Mouse (Mus musculus): ENCODE data around the gene Clasp2. TPM values are rescaled to one million over a fixed set of nuclear protein-coding genes. Genes with fewer than 3 reads are reported as not detected.

Clasp2 gene
- total and polyA plus RNA-seq, 3 experiments = 28.7 to 209 (median 30.8) TPM

GRCm38 (mm10) chr9:113803751-113804150 is 62.5 kb downstream of the Clasp2 start:
- Histone ChIP-seq H3K79me2 (ENCODE audit: control insufficient read depth, insufficient read depth, low read length, poor library complexity) (no peaks in the 10 kb centered on the region), H3K4me3 (ENCODE audit: control insufficient read depth in 1 of 2, insufficient read depth in 1 of 2, low read depth in 2 of 2, low read length in 2 of 2) (no peak overlapping the region), H3K27me3 (ENCODE audit: control insufficient read depth in 1 of 2, insufficient read depth in 2 of 2, low read length in 2 of 2) (no peaks in the 10 kb centered on the region), H3K27ac (ENCODE audit: control insufficient read depth, low read depth, low read length) (no peak overlapping the region), H3K36me3 (ENCODE audit: control insufficient read depth in 1 of 2, insufficient read depth in 2 of 2, low read length in 2 of 2) (peaks cover 0 to 13% of the 10 kb centered on the region in 2 experiments; a peak in 2 of 4 replicates), H3K9ac (ENCODE audit: control insufficient read depth, low read depth, low read length, poor library complexity, severe bottlenecking) (no peak overlapping the region), H3K4me1 (ENCODE audit: control insufficient read depth in 1 of 2, insufficient read depth in 2 of 2, low read length in 2 of 2) (peaks cover 2 to 8% of the 10 kb centered on the region in 2 experiments; a peak in 3 of 4 replicates), H3K9me3 (replicated peaks; ENCODE audit: insufficient read depth, low read length) (no peaks in the 10 kb centered on the region)
- DNase-seq (ENCODE audit: low read depth, low spot score) = no peak
- TF ChIP-seq MXI1 (IDR thresholded peaks at IDR 0.05; ENCODE audit: low read depth, low read length) (no peak), CHD1 (IDR thresholded peaks at IDR 0.05; ENCODE audit: low read depth, low read length) (no peak), MYC (IDR thresholded peaks at IDR 0.05; ENCODE audit: low read depth, low read length) (no peak), MEF2A (IDR thresholded peaks at IDR 0.05; ENCODE audit: extremely low read depth, insufficient replicate concordance, low read depth, low read length, poor library complexity, severe bottlenecking) (no peak)

- H3K27me3 ChIP-seq (ENCODE audit: control insufficient read depth in 1 of 2, insufficient read depth in 2 of 2, low read length in 2 of 2) = no peaks in the 10 kb centered on the region
- no peak overlapping the region for H3K4me3 ChIP-seq (ENCODE audit: control insufficient read depth in 1 of 2, insufficient read depth in 1 of 2, low read depth in 2 of 2, low read length in 2 of 2)
- H3K36me3 ChIP-seq (ENCODE audit: control insufficient read depth in 1 of 2, insufficient read depth in 2 of 2, low read length in 2 of 2) = peaks cover 0 to 13% of the 10 kb centered on the region in 2 experiments; a peak in 2 of 4 replicates
- DNase-seq (ENCODE audit: low read depth, low spot score) = peak; percentile 72
- no peaks in the 10 kb centered on the region for H3K9me3 ChIP-seq (replicated peaks; ENCODE audit: insufficient read depth, low read length)
- peak; percentile 36; the same call in 1 of the 2 replicates for TF ChIP-seq TCF12 (IDR thresholded peaks at IDR 0.05; ENCODE audit: low read depth, low read length)
- TF ChIP-seq USF1 (IDR thresholded peaks at IDR 0.05; ENCODE audit: low read depth, low read length) = peak; percentile 79
- TF ChIP-seq GATA1 (IDR thresholded peaks at IDR 0.05; ENCODE audit: low read depth, low read length) = peak; percentile 67
- peak; percentile 93 for TF ChIP-seq MXI1 (IDR thresholded peaks at IDR 0.05; ENCODE audit: low read depth, low read length)
- TF ChIP-seq MAX (IDR thresholded peaks at IDR 0.05; ENCODE audit: low read length) = peak; percentile 89
- peak; percentile 63 for TF ChIP-seq ETS1 (IDR thresholded peaks at IDR 0.05; ENCODE audit: low read depth, low read length)
- no peak for TF ChIP-seq ZNF384 (IDR thresholded peaks at IDR 0.05; ENCODE audit: low read depth, low read length)
- TF ChIP-seq MAZ (IDR thresholded peaks at IDR 0.05; ENCODE audit: low read depth, low read length) = no peak
- peak; percentile 91 for TF ChIP-seq SIN3A (IDR thresholded peaks at IDR 0.05; ENCODE audit: low read length)
- TF ChIP-seq TBP (IDR thresholded peaks at IDR 0.05; ENCODE audit: low read depth, low read length) = no peak
- TF ChIP-seq MYB (IDR thresholded peaks at IDR 0.05; ENCODE audit: low read depth, low read length) = peak; percentile 91
- peak; percentile 86 for TF ChIP-seq MYC (IDR thresholded peaks at IDR 0.05; ENCODE audit: low read depth, low read length)
- TF ChIP-seq EP300 (IDR thresholded peaks at IDR 0.05; ENCODE audit: low read depth in 1 of 2, low read length in 2 of 2) = peak; percentile 82 to 83
- peaks cover 2 to 8% of the 10 kb centered on the region in 2 experiments; a peak in 3 of 4 replicates for H3K4me1 ChIP-seq (ENCODE audit: control insufficient read depth in 1 of 2, insufficient read depth in 2 of 2, low read length in 2 of 2)
- no peak overlapping the region for H3K9ac ChIP-seq (ENCODE audit: control insufficient read depth, low read depth, low read length, poor library complexity, severe bottlenecking)
- 0 out of 2 replicates have a peak overlapping the region, but pooled peaks have one; percentile 14 for H3K27ac ChIP-seq (ENCODE audit: control insufficient read depth, low read depth, low read length)
- H3K79me2 ChIP-seq (ENCODE audit: control insufficient read depth, insufficient read depth, low read length, poor library complexity) = no peaks in the 10 kb centered on the region
Measured at GRCm38 (mm10) chr9:113805359-113805758, 64.1 kb downstream of the Clasp2 start.

All from MEL (cell line).